Mouse (Mus musculus): ENCODE data around the gene Kcnn4.
"Not testable (repeated sequence)": the region's sequence is repeated elsewhere in the genome, so short reads cannot be mapped to it uniquely, and the experiment has no call there.

Kcnn4 gene

DNA sequence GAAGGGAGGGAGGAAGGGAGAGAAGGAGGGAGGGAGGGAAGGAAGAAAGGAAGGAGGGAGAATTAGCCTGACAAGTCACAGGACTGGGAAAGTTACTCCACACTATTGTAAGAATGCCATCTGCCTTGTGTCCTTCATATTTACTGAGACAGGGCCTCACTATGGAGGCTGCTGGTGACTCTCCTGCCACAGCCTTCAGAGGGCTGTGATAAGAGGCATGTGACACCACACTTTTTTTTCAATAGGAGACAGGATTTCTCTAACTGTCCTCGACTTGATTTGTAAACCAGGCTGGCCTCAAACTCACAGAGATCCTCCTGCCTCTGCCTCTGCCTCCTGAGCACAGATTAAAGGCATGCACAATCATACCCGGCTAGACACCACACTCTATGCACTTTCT lies 21.6 kb downstream of the Kcnn4 start:
- DNase-seq (ENCODE audit: low spot score in 2 of 2) = no peak

DNA sequence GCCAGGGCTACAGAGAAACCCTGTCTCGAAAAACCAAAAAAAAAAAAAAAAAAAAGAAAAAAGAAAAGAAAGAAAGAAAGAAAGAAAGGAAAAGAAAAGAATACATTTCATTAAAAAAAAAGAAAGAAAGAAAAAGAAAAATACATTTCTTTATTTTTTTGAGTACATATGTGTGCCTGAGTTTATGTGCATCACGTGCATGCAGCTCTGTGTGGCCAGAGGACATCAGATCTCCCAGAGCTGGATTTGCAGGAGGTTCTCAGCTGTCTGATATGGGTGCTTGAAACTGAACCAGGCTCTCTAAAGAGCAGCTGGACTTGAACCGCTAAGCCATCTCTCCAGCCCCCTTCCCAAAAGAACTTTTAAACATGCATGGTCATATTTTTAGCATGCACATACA lies 24.0 kb downstream of the Kcnn4 start:
- no peak for DNase-seq (ENCODE audit: low spot score in 2 of 2)

DNA sequence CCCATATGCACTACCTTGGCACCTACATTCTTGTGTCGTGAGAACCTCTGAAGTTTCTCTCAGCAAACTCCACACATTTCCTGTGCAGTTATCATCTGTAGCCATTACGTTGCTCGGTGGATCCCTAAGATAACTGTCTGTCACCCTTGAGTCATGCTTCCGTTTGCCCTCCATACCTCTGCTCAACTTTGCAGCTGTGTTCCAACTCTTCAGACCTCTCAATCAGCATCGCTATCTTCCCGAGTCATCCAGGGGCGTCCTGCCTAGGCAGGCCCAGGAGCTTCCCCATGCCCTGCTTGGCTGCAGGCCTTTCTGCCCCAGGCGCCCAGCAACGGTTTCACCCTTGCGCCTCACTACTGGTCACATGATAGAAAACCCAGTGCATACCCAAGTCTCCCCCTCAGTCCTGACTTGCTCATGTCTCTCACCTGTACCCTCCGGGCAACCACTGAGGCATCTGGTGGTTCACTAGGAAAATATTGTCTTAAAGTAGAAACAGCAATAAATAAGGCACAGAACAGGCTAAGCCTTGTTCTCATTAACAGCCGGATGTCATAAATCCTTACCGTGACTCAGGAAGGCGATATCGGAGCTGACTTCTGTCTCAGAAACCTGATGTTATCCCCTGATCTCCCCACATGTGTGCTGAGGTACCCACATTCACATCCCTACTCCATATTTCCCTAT lies 24.6 kb downstream of the Kcnn4 start:
- DNase-seq (ENCODE audit: low spot score in 2 of 2) = no peak

DNA sequence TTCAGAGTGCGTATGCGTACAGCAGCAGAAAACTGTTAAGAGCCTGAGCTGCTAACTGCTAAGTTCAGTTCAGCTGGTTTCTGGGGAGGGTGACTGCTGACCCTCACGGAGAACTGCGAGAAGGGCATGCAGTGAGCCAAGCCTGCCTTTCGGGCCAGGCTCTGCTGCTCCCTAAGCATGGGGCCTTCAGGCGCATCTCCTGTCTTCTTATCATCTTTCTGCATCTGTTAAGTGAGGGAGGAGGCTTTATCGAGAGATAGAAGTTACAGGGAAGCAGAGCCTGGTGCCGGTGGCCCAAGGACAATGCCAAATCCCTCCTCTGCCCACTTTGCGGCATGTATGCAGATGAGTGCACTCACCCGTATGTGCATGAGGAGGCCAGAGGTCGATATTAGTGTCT lies 26.8 kb downstream of the Kcnn4 start:
- no peak for DNase-seq (ENCODE audit: low spot score in 2 of 2)

DNA sequence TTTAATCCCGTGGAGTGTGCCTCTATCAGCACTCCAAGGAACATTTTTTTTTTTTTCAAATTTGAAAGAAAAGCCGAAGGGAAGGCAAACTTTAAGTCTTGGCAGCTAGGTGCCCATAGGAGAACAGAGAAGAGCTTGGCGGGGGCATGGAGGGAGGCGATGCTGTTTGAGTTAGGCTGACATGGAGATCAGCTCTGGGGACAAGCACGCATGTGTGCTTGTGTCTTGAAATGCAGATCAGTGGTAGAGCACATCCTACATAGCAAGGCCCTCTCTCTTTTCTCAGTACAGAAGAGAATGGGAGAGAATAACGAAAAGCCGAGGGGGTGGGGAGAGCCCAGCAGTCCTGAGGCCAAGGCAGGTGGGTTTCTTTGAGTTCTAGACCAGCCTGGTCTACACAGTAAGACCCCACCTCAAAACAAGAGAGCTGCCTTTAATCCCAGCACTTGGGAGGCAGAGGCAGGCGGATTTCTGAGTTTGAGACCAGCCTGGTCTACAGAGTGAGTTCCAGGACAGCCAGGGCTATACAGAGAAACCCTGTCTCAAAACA lies 28.4 kb downstream of the Kcnn4 start:
- DNase-seq (ENCODE audit: low spot score in 2 of 2) = no peak

DNA sequence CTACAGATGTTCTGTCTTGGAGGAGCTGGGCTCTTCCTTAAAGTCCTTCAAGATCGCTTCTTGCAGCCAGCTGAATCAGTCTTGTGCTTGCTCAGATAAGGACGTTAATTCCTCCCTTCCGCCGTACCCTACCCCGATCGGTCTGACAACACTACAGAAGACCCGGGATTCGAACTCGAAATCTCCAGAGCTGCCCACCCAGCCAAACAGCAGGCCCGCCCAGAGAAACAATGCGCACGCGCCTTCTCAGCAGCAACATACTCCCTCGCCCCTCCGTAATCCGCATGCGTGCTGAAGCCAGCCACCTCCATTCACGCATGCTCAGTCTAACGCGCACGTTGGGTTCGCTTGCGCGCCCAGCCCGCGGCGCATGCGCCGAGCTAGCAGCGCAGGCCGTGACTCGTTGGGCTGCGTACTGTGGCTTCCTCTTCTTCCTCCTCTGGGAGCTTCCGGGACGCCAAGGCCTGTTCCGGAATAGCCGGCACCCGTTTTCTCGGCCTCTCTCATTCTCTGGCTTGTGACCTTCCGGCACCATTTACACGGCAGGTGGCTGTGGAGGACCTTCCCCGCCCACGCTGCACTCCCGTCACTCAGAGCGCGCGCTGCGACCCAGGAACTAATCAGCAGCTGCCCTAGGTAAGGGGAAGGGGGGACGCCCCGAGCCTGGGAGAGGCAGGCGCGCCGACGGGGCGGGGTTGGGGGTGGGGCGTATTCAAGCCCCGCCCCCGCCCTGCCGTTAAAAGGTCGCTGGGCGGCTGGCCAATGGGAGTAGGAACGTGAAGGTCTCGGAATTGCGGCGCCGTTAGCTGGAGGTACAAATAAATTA lies 29.4 kb downstream of the Kcnn4 start, which contains the start of gene Smg9:
Smg9 (plus strand) TSS at position 364 of the 826 bp plus-strand sequence.
- peak; percentile 96 to 97 for DNase-seq (ENCODE audit: low spot score in 2 of 2)

DNA sequence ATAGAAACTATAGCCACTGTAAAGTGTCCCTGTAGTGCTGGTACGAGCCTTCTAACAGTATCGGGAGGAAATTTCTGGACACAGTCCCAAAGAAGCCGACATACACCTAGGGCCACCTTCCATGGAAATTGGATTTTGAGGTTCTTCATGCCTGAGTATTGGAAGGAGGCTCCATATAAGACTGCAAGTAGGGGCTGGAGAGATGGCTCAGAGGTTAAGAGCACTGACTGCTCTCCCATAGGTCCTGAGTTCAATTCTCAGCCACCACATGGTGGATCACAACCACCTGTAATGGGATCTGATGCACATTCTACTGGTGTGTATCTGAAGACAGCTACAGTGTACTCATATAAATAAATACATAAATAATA lies 30.0 kb downstream of the Kcnn4 start:
- DNase-seq (ENCODE audit: low spot score in 2 of 2) = no peak

DNA sequence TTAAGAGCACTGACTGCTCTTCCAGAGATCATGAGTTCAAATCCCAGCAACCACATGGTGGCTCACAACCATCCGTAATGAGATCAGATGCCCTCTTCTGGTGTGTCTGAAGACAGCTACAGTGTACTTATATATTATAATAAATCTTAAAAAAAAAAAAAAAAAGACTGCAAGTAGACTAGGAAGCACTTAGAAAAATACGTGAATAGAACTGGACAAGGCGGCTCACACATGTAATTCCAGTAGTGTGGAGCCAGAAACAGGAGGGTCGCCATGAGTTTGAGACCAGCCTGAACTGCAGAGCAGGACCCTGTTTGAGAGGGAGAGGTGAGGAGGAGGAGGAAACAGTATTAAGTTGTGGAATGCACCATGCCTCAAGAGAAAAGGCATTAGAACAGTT lies 30.4 kb downstream of the Kcnn4 start:
- DNase-seq (ENCODE audit: low spot score in 2 of 2) = not testable (repeated sequence)

DNA sequence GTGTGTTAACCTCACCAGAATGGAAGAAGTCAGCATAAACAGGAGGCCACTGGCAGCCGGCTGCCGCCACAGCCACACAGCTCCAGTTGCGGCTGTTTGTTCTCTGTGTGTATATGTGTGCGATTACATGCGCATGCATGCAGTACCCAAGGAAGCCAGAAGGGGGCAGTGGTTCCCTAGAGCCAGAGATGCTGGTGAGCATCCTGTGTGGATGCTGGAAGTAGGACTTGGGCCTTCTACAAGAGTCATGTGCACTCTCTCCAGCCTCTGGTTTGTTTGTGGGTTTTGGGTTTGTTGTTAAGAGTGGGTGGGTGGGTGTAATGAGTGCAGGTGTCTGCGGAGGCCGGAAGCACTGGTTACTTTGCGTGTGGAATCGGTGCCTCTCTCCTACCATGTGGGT lies 32.8 kb downstream of the Kcnn4 start:
- no peak for DNase-seq (ENCODE audit: low spot score in 2 of 2)

DNA sequence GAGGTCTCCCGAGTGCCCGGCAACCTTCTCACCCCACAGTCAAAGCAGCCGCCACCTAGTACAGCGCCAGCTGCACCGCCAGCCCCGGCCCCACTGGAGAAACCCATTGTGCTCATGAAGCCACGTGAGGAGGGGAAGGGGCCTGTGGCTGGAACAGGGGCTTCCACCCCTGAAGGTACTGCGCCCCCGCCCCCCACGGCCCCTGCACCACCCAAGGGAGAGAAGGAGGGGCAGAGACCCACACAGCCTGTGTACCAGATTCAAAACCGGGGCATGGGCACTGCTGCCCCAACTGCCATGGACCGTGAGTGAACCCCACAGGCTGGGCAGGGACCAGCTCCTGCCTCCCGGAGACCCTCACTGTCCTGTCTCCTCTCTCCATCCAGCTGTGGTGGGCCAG lies 35.6 kb downstream of the Kcnn4 start:
- DNase-seq (ENCODE audit: low spot score in 2 of 2) = no peak

DNA sequence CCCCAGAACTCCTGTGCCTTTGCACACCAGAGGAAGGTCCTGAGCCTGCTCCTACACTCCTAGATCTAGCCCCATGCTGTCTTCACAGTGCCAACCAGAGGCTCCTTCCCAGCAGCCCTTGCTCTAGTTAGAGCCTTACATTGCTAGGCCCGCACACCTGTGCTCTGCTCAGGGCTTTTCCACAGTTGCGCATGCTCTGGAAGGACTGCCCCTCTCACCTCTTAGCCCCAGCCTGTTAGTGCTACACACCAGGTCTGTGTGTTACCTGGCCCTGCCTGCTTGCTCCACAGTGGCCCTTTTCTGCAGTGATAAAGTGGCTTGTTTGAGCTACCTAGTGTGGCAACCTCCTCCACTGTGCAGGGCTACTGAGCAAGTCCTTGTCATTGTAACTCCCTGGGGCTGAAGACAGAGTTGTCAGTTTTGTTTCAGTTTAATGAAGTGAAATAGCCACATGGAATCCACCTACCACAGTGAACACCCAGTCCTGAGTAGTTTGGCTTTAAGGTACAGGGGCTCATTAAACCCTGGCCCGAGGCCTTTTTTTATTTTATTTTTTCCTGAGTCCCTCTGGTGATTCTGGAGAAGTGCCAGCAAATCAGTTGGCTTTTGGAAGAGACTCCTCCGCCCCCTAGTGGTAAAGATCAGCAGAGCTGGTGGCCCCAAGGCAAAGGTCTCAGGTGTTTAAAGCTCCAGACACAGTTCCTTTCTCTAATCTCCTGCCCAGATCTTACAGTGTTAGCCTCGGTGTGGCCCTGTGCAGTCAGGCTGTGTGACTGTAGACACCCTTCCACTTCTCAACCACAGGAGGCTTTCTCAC lies 36.7 kb downstream of the Kcnn4 start:
- peak; percentile 62 to 68 for DNase-seq (ENCODE audit: low spot score in 2 of 2)

DNA sequence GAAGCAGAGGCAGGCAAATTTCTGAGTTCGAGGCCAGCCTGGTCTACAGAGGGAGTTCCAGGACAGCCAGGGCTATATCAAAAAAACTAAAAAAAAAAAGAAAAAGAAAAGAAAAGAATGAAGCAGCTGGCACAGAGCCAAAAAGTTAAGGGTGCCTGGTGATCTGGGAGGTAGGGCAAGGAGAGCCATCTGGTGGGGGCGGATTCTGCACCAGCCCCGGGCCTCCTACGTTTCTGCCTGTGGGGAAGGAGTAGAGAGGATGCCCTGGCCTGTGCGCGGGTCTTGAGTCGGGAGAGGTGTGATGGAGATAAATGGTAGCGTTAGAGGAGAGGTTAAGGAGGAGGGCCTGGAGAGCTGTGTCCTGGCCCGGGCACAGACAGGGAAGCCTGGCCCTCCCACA lies 38.1 kb downstream of the Kcnn4 start:
- no peak for DNase-seq (ENCODE audit: low spot score in 2 of 2)

DNA sequence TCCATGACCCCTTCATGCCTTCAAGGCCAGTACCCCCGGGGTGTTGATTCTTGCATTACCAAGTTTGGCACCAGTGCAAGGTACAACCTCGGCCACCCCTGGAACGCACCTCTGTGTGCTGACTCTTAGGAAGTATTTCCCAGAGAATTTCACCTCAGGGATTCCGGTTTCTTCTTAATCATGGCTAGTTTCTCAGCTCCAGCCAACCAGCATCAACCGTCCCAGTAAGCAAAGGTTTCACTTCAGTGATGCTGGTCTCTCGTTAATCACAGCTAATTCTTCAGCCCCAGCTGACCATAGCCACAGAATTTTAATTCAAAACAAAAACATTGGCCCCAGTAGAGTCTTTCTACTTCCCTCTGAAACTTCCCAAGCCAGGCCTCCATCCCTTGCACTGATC lies 40.1 kb downstream of the Kcnn4 start:
- DNase-seq (ENCODE audit: low spot score in 2 of 2) = no peak

DNA sequence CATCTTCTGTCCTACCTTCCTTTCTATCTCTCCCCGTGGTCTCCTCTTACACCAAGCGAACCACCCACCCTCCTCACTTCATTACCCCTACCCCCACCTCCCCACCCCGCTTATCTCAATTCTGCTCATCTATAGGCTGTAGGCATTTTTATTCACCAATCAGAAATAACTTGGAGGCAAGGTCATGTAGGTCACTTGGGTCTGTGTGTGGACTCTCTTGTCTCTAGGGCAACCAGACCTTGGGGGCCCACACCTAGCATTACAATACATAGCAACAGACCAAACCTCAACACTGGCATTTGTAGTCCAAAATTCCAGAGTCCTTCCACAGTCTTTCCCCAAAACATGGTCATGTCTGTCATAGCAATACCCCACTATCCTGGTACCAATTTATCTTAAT lies 40.8 kb downstream of the Kcnn4 start:
- DNase-seq (ENCODE audit: low spot score in 2 of 2) = no peak

DNA sequence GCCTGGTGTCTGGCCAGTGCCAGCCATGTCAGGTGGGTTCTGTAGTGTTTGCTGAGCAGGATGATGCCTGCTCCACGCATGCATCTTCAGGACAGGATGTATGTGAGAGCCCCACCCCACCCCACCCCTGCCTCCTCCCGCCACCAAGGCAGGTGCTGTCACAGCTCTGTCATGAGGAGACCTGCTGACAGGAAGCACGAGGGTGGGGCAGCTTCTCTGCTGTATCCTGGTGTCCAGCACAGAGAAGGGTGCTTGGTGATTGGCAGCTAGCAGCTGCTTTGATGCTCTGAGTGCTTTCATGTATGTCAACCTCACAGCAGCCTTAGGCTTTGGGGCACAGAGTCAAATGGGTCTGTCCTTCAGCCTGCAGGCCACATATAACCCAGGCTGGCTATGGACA lies 43.6 kb downstream of the Kcnn4 start:
- DNase-seq (ENCODE audit: low spot score in 2 of 2) = no peak

DNA sequence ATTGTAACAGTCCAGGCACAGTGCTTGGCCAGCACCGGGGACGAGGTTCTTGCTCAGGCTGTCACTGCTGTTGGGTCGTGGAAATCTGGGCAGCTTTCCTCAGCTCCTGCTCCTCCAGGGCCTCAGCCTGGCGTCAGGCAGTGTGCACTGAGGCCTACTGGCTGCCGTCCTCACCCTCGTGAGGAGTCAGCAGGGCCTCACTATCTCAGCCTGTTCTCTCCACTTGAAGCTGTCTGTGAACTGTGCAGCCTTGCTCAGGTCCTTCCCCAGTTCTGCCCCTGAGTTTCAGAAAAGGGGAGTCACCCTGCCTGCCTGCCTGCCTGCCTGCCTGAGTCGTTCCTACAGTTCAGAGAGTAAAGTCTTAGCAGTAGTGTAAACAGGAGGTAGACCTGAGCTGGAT lies 45.2 kb downstream of the Kcnn4 start:
- no peak for DNase-seq (ENCODE audit: low spot score in 2 of 2)

DNA sequence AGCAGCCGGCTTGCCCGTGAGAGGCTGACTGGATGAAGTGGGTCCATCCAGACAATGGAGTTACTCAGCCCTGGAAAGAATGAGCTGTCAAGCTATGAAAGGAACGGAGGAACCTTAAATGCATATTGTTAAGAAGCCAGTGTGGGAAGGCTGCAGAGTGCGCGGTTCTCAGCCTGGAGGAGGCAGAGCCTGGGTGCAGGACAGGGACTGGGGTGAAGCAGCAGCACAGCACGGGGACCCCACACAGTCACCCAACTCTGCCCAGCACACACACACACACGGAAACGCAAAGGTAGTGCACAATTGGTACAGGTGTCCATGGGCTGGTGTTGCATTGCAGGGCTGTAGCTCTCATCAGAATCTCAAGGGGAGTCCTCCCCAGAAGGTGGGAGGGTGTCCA lies 49.5 kb downstream of the Kcnn4 start:
- DNase-seq (ENCODE audit: low spot score in 2 of 2) = no peak

DNA sequence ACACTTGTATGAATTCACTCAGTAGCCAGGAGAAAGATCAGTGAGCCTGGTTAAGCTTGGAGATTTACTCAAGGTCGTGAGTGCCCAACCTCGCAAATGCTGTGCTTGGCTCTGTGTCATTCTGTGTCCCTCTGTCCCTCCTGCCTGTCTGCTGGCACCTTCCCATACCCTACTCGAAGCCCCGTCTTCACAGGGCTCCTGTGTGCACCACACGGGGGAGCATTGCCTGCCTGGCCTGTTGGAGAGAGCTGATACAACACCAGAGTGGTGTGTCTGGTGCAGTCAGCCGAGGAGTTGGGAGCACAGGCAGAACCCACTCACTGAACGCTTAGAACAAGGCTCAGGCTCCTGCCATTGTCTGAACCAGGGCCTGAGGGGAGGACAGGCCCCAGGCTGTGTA lies 51.6 kb downstream of the Kcnn4 start:
- DNase-seq (ENCODE audit: low spot score in 2 of 2) = no peak

DNA sequence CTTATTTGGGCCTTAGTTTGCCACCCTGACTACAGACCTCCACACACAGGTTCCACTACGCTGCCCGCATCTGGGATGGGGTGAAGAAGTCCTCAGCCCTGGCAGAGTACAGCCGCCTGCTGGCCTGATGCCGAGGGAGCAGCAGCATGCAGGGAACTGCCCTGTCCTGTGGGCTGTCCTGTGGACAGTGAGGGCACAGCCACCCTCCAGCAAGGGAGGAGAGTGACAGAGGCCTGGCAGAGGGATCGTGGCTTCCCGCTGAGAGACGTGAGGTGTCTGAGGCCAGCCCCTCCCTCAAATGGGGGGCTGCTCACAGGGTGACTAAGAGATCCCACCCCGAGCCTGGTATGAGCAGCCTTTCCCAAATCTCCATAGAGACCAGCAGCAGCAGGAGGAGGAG lies 52.2 kb downstream of the Kcnn4 start:
- DNase-seq (ENCODE audit: low spot score in 2 of 2) = no peak

DNA sequence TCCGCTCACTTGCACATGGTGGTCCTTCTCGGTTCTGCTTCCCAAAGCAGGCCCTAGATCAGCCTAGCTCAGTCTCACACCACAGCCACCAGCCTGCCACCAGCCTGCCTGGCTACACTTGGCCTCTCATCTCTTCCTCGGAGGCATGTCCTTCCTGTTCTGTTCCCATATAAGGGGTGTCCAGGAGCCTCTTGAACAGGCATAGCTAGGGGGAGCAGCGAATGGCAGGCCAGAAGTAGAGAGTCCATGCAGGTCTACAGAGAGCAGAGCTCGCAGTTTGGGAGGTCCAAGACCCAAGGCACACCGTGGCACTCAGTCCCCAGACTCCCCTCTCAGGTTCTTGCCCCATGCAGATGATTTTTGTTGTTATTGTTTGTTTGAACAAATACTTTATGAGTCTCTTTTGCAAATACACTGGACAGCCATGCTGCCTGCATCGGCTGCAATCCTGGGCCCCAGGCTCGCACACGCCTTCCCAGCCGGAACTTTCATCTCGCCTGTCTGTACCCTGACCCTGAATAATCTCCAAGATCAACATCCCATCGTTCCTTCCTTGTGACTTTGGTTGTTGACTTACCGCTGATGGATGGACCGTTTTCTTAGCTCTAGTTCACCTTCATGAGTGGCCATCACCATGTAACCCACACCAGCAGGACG lies 53.2 kb downstream of the Kcnn4 start:
- DNase-seq (ENCODE audit: low spot score in 2 of 2) = no peak

DNA sequence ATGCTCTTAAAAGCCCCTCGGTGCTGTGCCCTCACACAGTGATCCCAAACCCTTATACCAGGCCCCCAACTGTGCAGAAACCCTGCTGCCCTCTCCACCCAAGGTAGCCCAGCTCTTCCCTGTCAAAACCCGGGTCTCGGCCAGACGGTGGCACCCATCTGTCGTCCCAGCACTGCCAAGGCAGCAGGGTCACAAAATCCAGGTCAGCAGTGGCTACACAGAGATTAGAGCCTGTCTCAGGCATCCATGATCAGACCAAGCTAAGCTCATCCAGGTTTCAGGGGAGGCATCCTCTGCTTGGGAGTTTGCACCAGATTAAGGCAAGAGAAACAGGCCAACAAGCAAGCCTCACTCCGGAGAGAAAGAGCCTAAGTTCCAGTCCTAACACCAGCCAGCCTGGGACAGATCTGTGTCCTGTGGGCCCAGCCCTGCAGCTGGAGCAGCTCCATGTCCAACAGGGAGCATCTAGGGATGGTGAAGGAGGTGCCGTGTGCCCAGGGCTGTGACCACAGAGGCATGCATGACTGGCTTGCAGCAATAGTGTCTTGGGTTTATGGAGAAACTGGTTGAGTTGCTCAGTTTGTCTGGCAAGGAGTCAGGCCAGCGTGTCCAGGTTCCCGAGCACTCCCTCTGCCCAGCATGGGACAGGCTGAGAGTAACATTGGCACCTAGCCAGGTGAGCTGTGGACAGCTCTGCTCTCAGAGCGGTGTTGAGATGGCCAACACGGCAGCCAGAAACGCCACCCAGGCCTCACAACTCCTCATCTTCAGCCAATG lies 54.1 kb downstream of the Kcnn4 start:
- DNase-seq (ENCODE audit: low spot score in 2 of 2) = no peak
